Mouse (Mus musculus): ENCODE measurements at regions not wholly inside any gene's neighbourhood (a gene's known extent, or its start where the extent isn't known, plus 50 kb on each side); places are given as distances from the start of the nearest gene placed in this dataset.

GRCm38 (mm10) chr11:7439276-7439675 lies 225.6 kb upstream of the Igfbp3 start:
- TF ChIP-seq CTCF (IDR thresholded peaks at IDR 0.05; ENCODE audit: low read depth), result no peak
- H3K27ac ChIP-seq, result no peak overlapping the region
- H3K4me1 ChIP-seq (ENCODE audit: insufficient read depth, low read length), result no peaks in the 10 kb centered on the region
- H3K4me3 ChIP-seq (ENCODE audit: low read length), result no peak overlapping the region
- no peak overlapping the region for H3K9ac ChIP-seq (replicated peaks; ENCODE audit: low read length)
- no peaks in the 10 kb centered on the region for H3K36me3 ChIP-seq (ENCODE audit: insufficient read depth, low read length)
- WGBS, result 93% methylated on average over 3 of the region's 3 CpGs
- no peaks in the 10 kb centered on the region for H3K9me3 ChIP-seq (ENCODE audit: low read length)
- ATAC-seq, result no peak
- no peak for DNase-seq (ENCODE audit: low spot score)
- no peak overlapping the region for H3K4me2 ChIP-seq (ENCODE audit: low read depth, low read length)
- H3K27me3 ChIP-seq (ENCODE audit: insufficient read depth, low read length), result no peaks in the 10 kb centered on the region

GRCm38 (mm10) chr11:7434591-7434990 lies 220.9 kb upstream of the Igfbp3 start:
- 95% methylated on average over 3 of the region's 3 CpGs for WGBS
- TF ChIP-seq CTCF (IDR thresholded peaks at IDR 0.05; ENCODE audit: low read depth), result no peak
- no peak for ATAC-seq

DNA sequence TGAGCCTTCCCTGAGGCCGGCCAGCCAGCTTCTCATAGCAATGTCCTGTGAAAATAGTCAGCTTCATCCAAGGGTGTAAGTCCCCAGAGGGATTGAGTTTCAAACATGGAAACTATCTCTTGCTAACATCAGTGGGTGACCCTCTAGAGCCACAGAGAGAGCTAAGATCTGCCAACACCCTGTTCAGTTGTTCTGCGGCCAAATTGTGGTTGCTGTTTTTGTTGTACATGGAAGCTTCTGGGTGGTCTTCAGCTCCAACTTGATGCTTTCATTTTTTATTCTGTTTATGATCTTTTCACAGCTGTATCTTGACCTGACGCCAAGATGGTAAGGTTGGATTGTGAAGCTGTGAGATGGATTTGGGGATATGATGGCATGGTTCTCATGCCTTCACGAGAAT lies 214.0 kb upstream of the Igfbp3 start:
- Histone ChIP-seq H3K9me3 (ENCODE audit: low read length) (no peaks in the 10 kb centered on the region), H3K9ac (replicated peaks; ENCODE audit: low read length) (no peak overlapping the region), H3K36me3 (ENCODE audit: insufficient read depth, low read length) (no peaks in the 10 kb centered on the region), H3K4me2 (ENCODE audit: low read depth, low read length) (no peak overlapping the region), H3K27ac (no peak overlapping the region), H3K27me3 (ENCODE audit: insufficient read depth, low read length) (no peaks in the 10 kb centered on the region), H3K4me3 (ENCODE audit: low read length) (no peak overlapping the region), H3K4me1 (ENCODE audit: insufficient read depth, low read length) (no peaks in the 10 kb centered on the region)
- ATAC-seq (no peak), DNase-seq (ENCODE audit: low spot score) (no peak)
- 86% methylated on average over 4 of the region's 4 CpGs for WGBS
- no peak for TF ChIP-seq CTCF (IDR thresholded peaks at IDR 0.05; ENCODE audit: low read depth)

More at GRCm38 (mm10) chr11:7434591-7434990, 220.9 kb upstream of the Igfbp3 start:
- no peak overlapping the region for H3K9ac ChIP-seq (replicated peaks; ENCODE audit: low read length)
- no peak overlapping the region for H3K4me2 ChIP-seq (ENCODE audit: low read depth, low read length)
- H3K27ac ChIP-seq, result no peak overlapping the region
- H3K4me3 ChIP-seq (ENCODE audit: low read length), result no peak overlapping the region
- no peaks in the 10 kb centered on the region for H3K4me1 ChIP-seq (ENCODE audit: insufficient read depth, low read length)
- no peaks in the 10 kb centered on the region for H3K9me3 ChIP-seq (ENCODE audit: low read length)
- no peaks in the 10 kb centered on the region for H3K36me3 ChIP-seq (ENCODE audit: insufficient read depth, low read length)
- H3K27me3 ChIP-seq (ENCODE audit: insufficient read depth, low read length), result no peaks in the 10 kb centered on the region
- no peak for DNase-seq (ENCODE audit: low spot score)

DNA sequence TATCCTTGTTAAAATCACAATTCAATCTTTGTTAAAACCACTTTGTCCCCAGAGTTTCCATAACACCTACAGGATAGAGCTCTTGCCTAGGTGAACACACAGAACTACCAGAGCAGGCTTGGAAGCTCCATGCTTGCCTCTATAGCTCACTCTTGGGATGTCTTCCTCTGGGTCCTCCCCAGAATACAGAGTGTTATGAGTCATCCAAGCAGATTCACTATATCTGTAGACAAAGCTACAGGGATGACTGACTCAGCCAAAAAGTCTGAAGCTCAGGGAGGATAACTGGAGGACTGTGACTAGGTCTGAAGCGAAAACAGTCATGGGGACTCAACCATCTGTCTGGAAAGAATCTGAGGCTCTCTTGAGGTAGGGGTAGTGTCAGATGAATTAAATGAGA lies 211.5 kb upstream of the Igfbp3 start:
- ATAC-seq (no peak), DNase-seq (ENCODE audit: low spot score) (no peak)
- Histone ChIP-seq H3K27me3 (ENCODE audit: insufficient read depth, low read length) (no peaks in the 10 kb centered on the region), H3K9ac (replicated peaks; ENCODE audit: low read length) (no peak overlapping the region), H3K36me3 (ENCODE audit: insufficient read depth, low read length) (no peaks in the 10 kb centered on the region), H3K4me3 (ENCODE audit: low read length) (no peak overlapping the region), H3K4me2 (ENCODE audit: low read depth, low read length) (no peak overlapping the region), H3K4me1 (ENCODE audit: insufficient read depth, low read length) (no peaks in the 10 kb centered on the region), H3K27ac (no peak overlapping the region), H3K9me3 (ENCODE audit: low read length) (no peaks in the 10 kb centered on the region)
- WGBS, result 91% methylated on average over 1 of the region's 1 CpGs
- no peak for TF ChIP-seq CTCF (IDR thresholded peaks at IDR 0.05; ENCODE audit: low read depth)

DNA sequence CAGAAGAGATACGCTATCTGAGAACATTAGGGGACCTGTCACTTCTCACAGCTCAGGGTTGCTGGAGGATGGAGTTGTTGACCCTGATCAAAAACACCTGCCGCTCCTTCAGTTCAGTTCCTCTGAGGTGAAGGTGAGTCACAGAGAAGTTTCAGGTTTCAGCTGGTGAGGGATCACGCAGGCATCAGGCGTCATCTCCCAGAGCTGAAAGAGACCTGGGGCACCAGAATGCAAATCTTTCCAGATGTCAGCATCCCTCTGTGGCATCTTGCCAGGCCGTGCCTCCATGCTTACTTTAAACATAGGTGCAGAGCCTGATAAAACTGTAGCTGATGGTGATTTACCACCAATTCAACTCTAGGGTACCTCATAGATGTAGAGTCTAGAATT lies 210.4 kb upstream of the Igfbp3 start:
- no peak for ATAC-seq
- Histone ChIP-seq H3K9me3 (ENCODE audit: low read length) (no peaks in the 10 kb centered on the region), H3K4me1 (ENCODE audit: insufficient read depth, low read length) (no peaks in the 10 kb centered on the region), H3K9ac (replicated peaks; ENCODE audit: low read length) (no peak overlapping the region), H3K36me3 (ENCODE audit: insufficient read depth, low read length) (no peaks in the 10 kb centered on the region), H3K4me2 (ENCODE audit: low read depth, low read length) (no peak overlapping the region), H3K27me3 (ENCODE audit: insufficient read depth, low read length) (no peaks in the 10 kb centered on the region), H3K27ac (no peak overlapping the region), H3K4me3 (ENCODE audit: low read length) (no peak overlapping the region)
- DNase-seq (ENCODE audit: low spot score), result no peak
- no peak for TF ChIP-seq CTCF (IDR thresholded peaks at IDR 0.05; ENCODE audit: low read depth)
- WGBS, result 69% methylated on average over 5 of the region's 5 CpGs

DNA sequence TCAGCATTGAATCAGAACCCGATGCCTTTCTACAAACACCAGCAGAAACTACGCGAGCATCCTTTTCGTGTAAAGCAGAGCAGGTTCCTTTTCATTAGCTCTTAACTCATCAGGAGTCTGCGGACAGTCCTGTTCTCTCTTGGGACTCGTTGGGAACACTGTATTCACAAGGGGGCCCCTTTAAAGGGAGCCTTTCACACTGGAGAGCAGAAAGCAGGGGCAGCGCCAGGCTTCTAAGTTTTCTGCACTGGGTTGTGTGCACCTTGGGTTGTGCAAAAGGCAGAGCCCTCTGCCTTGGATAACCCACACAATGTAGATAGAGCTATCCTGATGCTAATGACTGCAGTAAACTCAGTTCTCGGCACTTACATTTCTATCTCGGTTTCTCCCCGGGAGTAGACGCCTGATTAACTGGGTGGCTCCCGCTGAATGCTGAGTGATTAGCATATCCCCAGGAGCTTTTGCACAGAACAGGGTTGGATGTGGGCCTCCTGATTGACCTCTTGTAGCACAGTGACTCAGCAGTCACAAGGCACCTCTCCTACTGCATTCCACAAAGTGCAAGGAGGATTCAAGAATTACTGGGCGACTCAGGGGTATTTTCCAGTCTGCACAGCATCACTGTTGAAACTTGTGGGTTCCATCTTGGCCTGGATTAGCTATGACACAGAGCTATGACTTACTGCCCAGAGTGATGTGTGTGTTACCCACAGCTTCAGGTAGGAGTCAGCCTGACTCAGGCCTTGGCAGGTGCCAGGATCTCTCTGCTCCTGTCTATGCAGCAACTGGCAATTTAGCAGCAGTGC lies 209.8 kb upstream of the Igfbp3 start:
- Histone ChIP-seq H3K4me1 (ENCODE audit: insufficient read depth, low read length) (no peaks in the 10 kb centered on the region), H3K27me3 (ENCODE audit: insufficient read depth, low read length) (no peaks in the 10 kb centered on the region), H3K4me2 (ENCODE audit: low read depth, low read length) (peak overlapping the region; percentile 14; the same call in 1 of the 2 replicates), H3K9ac (replicated peaks; ENCODE audit: low read length) (no peak overlapping the region), H3K36me3 (ENCODE audit: insufficient read depth, low read length) (no peaks in the 10 kb centered on the region), H3K9me3 (ENCODE audit: low read length) (no peaks in the 10 kb centered on the region), H3K4me3 (ENCODE audit: low read length) (no peak overlapping the region), H3K27ac (no peak overlapping the region)
- peak; percentile 18 for DNase-seq (ENCODE audit: low spot score)
- peak; percentile 71 for ATAC-seq
- WGBS, result 10% methylated on average over 13 of the region's 13 CpGs
- TF ChIP-seq CTCF (IDR thresholded peaks at IDR 0.05; ENCODE audit: low read depth), result no peak

DNA sequence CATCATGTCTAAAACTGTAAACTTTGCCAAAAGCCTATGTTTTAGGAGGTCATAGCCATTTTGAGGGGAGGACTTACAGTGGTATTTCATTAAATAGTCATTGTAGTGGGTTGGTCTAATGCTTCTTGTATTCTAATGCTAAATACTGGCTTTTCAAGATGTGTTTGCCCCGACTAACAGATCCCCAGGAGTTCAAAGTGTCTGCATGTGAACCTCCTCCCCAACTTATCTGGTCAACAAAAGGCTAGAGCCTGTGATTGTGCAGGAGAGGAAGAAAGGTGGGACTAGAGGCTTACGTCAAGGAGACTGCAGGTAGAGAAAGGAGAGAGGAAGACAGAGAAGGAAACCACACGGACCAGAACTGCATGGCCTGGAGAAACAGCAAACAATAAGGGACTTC lies 198.9 kb upstream of the Igfbp3 start:
- Histone ChIP-seq H3K4me3 (ENCODE audit: low read length) (no peak overlapping the region), H3K27me3 (ENCODE audit: insufficient read depth, low read length) (no peaks in the 10 kb centered on the region), H3K4me1 (ENCODE audit: insufficient read depth, low read length) (no peaks in the 10 kb centered on the region), H3K9me3 (ENCODE audit: low read length) (no peaks in the 10 kb centered on the region), H3K4me2 (ENCODE audit: low read depth, low read length) (no peak overlapping the region), H3K36me3 (ENCODE audit: insufficient read depth, low read length) (no peaks in the 10 kb centered on the region), H3K9ac (replicated peaks; ENCODE audit: low read length) (no peak overlapping the region), H3K27ac (no peak overlapping the region)
- ATAC-seq, result no peak
- 77% methylated on average over 3 of the region's 3 CpGs for WGBS
- no peak for TF ChIP-seq CTCF (IDR thresholded peaks at IDR 0.05; ENCODE audit: low read depth)
- no peak for DNase-seq (ENCODE audit: low spot score)

Measured in hindbrain, postnatal 0 days (tissue).